Mouse (Mus musculus): ENCODE measurements around the gene Fmnl3.

DNA sequence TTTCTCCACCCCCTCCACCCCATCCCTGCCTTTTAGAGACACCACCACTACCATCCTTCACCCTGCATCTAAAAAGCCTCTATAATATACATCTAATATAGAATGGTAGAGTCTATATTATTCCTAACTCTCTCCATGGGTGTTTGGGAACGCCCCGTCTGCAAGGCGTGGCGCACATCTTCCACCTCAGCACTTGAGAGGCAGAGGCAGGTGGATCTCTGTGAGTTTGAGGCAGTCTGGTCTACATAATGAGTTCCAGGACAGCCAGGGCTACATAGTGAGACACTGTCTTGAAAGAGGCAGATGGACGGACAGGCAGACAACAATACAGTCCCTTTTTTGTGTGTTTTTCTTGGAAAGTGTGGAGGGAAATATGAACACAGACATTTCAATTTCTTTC lies 4.8 kb upstream of the Fmnl3 start:
- TF ChIP-seq EP300 (optimal IDR thresholded peaks at IDR 0.05) (no peak), CTCF (IDR thresholded peaks at IDR 0.05; ENCODE audit: low read depth) (no peak)
